Comparison of ENCODE assay signal across 19 mouse cellular contexts in the genomic region with DNA sequence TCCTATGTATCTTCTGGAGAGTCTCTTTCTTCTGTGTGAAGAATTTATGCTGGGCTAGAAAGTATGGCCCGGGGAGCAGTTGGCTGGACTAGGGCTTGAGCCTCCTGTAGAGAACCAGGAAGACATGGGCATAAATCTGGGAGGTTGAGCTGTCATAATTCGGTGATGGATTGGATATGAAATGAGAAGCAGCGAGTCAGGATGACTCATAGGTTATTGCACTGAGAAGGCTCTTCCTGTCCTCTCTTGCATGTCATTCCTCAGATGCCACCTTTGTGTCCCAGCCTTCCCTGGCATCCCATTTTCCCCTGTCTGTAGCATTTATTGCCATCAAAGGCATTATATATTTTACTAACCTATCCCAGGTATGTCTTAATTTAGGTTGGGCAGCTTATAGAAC.
"Had no signal": no experiment of that assay in that cellular context is flagged by ENCODE, and none has a peak within 500 bp of the region (broad histone marks: within the 10 kb centered on the region; RNA-seq: fewer than 3 reads in every experiment).

No protein-coding gene starts in this region.

- H3K9me3 ChIP-seq: limb, embryonic 10.5 days; limb, embryonic 13.5 days; liver, embryonic 12.5 days; liver, embryonic 15.5 days; lung, embryonic 15.5 days; midbrain, embryonic 13.5 days; neural tube, embryonic 12.5 days; neural tube, embryonic 15.5 days had no signal

- H3K36me3 ChIP-seq: limb, embryonic 10.5 days; limb, embryonic 13.5 days; liver, embryonic 12.5 days; liver, embryonic 15.5 days; lung, embryonic 15.5 days; midbrain, embryonic 13.5 days; neural tube, embryonic 12.5 days; neural tube, embryonic 15.5 days had no signal

- H3K4me2 ChIP-seq: limb, embryonic 13.5 days; liver, embryonic 12.5 days; liver, embryonic 15.5 days; lung, embryonic 15.5 days; midbrain, embryonic 13.5 days; neural tube, embryonic 12.5 days; neural tube, embryonic 15.5 days had no signal

- H3K9ac ChIP-seq: limb, embryonic 13.5 days; liver, embryonic 12.5 days; liver, embryonic 15.5 days; lung, embryonic 15.5 days; midbrain, embryonic 13.5 days; neural tube, embryonic 12.5 days; neural tube, embryonic 15.5 days had no signal

- H3K27ac ChIP-seq: kidney, postnatal 0 days; layer of hippocampus, adult 2 months; limb, embryonic 10.5 days; limb, embryonic 13.5 days; liver, embryonic 12.5 days; liver, embryonic 15.5 days; lung, embryonic 15.5 days; midbrain, embryonic 13.5 days; neural tube, embryonic 12.5 days; neural tube, embryonic 15.5 days had no signal

- H3K4me1 ChIP-seq: limb, embryonic 10.5 days; limb, embryonic 13.5 days; liver, embryonic 12.5 days; liver, embryonic 15.5 days; midbrain, embryonic 13.5 days; neural tube, embryonic 12.5 days had no signal

- ATAC-seq: liver, embryonic 12.5 days; midbrain, embryonic 13.5 days had no signal

- DNase-seq: kidney, adult 2 months; kidney, postnatal 25 days; layer of hippocampus, adult 9-11 months; liver; lung, adult 18-20 months; lung, postnatal 10 days; lung, postnatal 36 days; thymus, adult 2 months; thymus, postnatal 25 days had no signal

- H3K4me3 ChIP-seq: layer of hippocampus, adult 2 months; limb, embryonic 10.5 days; limb, embryonic 13.5 days; liver, embryonic 12.5 days; liver, embryonic 15.5 days; lung, embryonic 15.5 days; midbrain, embryonic 13.5 days; neural tube, embryonic 12.5 days; neural tube, embryonic 15.5 days had no signal

- H3K27me3 ChIP-seq: limb, embryonic 13.5 days; liver, embryonic 12.5 days; liver, embryonic 15.5 days; lung, embryonic 15.5 days; midbrain, embryonic 13.5 days; neural tube, embryonic 12.5 days; neural tube, embryonic 15.5 days had no signal
